Mouse (Mus musculus): ENCODE results near the gene Cenpn. TPM values are rescaled to one million over a fixed set of nuclear protein-coding genes. Genes with fewer than 3 reads are reported as not detected.

Cenpn gene
- total and polyA plus RNA-seq, 2 experiments from 2014 or later: 4.3 to 8.4 TPM

DNA sequence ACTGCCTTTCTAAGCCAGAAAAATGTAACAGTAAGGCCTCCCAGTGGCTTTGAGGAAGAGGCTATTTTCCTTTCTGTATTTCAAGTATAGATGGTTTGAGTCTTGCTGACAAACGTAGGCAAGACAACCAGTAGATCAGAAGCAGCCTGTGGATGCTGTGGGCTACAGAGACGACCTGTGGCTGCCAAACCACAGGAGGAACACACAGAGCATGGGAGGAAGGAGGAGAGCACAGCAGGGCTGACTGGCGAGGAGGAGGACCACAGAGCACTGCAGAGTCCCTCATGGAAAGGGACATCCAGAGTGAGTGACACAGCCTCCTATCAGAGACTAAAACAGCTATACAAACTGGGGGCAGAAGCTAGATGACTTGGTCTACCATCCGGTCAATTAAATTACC, 16.3 kb upstream of the Cenpn start:
- H3K4me1 ChIP-seq (ENCODE audit: insufficient read depth, low read length): no peaks in the 10 kb centered on the region
- H3K27me3 ChIP-seq (ENCODE audit: insufficient read depth, low read length): no peaks in the 10 kb centered on the region
- no peaks in the 10 kb centered on the region; the same call in 1 of the 2 replicates for H3K36me3 ChIP-seq (ENCODE audit: insufficient read depth, low read length)
- H3K4me3 ChIP-seq (ENCODE audit: low read length): no peak overlapping the region
- TF ChIP-seq CTCF (IDR thresholded peaks at IDR 0.05; ENCODE audit: low read depth): no peak
- DNase-seq (ENCODE audit: low spot score): no peak
- no peaks in the 10 kb centered on the region for H3K9me3 ChIP-seq (ENCODE audit: low read length)
- H3K4me2 ChIP-seq (ENCODE audit: low read depth, low read length): no peak overlapping the region
- ATAC-seq: no peak
- no peak overlapping the region for H3K27ac ChIP-seq
- 86% methylated on average over 4 of the region's 4 CpGs for WGBS
- H3K9ac ChIP-seq (replicated peaks; ENCODE audit: low read length): no peak overlapping the region

DNA sequence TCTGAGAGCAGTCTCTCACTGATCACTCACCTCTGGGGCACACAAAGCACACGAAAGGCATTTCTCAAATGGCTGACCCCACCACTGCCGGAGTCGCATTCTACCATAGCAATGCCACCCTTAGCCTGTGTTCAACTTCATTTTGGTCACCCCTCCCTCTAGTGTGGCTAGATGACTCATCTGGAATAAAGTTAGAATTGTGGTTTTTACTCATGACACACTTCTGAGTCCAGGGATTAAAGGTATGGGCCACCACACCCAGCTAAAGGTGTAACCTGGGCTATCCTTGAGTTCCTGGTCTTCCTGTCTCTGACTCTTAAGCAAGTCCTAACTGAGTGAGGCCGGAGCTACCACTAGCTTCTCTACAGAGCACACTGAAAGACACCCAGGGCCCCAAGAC, 15.7 kb upstream of the Cenpn start:
- no peaks in the 10 kb centered on the region; the same call in 1 of the 2 replicates for H3K36me3 ChIP-seq (ENCODE audit: insufficient read depth, low read length)
- no peak for TF ChIP-seq CTCF (IDR thresholded peaks at IDR 0.05; ENCODE audit: low read depth)
- no peak overlapping the region for H3K27ac ChIP-seq
- no peak overlapping the region for H3K9ac ChIP-seq (replicated peaks; ENCODE audit: low read length)
- WGBS: 96% methylated on average over 4 of the region's 4 CpGs
- no peak overlapping the region for H3K4me3 ChIP-seq (ENCODE audit: low read length)
- ATAC-seq (no peak), DNase-seq (ENCODE audit: low spot score) (no peak)
- H3K4me1 ChIP-seq (ENCODE audit: insufficient read depth, low read length): no peaks in the 10 kb centered on the region
- H3K9me3 ChIP-seq (ENCODE audit: low read length): no peaks in the 10 kb centered on the region
- H3K4me2 ChIP-seq (ENCODE audit: low read depth, low read length): no peak overlapping the region
- no peaks in the 10 kb centered on the region for H3K27me3 ChIP-seq (ENCODE audit: insufficient read depth, low read length)

DNA sequence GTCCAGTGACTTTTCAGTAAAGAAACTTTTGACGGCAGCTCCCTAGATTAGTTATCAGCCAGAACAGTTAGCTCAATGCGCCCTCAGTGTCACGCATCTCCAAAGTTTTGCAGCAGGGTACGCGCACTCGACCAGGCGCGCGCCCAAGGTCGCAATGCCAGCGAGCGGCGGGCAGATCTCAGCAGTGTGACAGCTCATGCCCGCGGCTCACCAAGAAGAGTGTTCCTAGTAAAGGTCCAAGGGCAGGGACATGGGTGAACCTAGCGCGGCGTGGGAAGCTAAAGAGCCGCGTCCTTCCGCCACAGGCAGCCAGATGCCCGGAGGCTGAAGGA, 559 bp upstream of the Cenpn start:
- TF ChIP-seq CTCF (IDR thresholded peaks at IDR 0.05; ENCODE audit: low read depth): no peak
- H3K4me1 ChIP-seq (ENCODE audit: insufficient read depth, low read length): 0 out of 2 replicates have a peak, but pooled peaks cover 3% of the 10 kb centered on the region
- WGBS: under 1% methylated on average over 22 of the region's 22 CpGs
- peak overlapping the region; percentile 68 for H3K9ac ChIP-seq (replicated peaks; ENCODE audit: low read length)
- no peaks in the 10 kb centered on the region for H3K9me3 ChIP-seq (ENCODE audit: low read length)
- peak overlapping the region; percentile 89 for H3K27ac ChIP-seq
- H3K36me3 ChIP-seq (ENCODE audit: insufficient read depth, low read length): no peaks in the 10 kb centered on the region
- ATAC-seq (peak; percentile 58), DNase-seq (ENCODE audit: low spot score) (no peak)
- peak overlapping the region; percentile 78 for H3K4me2 ChIP-seq (ENCODE audit: low read depth, low read length)
- H3K4me3 ChIP-seq (ENCODE audit: low read length): peak overlapping the region; percentile 85
- H3K27me3 ChIP-seq (ENCODE audit: insufficient read depth, low read length): no peaks in the 10 kb centered on the region

DNA sequence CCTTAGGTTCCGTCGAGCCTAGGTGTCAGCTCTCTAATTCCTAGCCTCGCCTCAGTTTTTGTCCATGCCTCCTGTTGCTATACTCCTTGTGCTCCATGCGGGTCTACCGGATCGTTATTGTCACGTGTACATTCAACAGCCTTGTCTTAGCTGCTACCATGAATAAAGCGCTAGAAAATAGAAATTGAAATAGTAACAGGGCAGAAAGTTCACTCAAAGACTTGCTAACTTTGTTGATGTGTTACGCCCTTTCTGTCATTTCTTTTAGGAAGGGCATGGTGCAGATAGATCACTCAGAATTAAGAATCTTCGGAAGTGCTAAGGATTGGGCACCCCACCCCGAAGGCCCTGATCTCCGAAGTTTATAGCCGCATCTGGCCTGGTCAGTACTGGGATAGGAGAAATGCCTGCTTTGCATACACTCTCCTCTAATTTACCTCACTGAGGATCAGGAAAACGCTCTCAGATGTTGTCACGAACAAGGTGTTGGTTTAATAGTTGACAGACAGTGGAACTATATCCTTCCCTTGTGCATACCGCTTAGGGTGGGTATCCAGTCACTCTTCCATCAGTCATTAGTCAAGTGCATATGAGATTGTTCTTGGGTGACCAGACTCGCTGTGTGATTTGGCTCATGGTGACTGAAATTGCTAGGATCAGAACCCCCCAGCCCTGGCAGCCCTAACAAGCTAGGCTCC, 679 bp downstream of the Cenpn start:
- no peak for TF ChIP-seq CTCF (IDR thresholded peaks at IDR 0.05; ENCODE audit: low read depth)
- H3K36me3 ChIP-seq (ENCODE audit: insufficient read depth, low read length): no peaks in the 10 kb centered on the region
- no peaks in the 10 kb centered on the region for H3K27me3 ChIP-seq (ENCODE audit: insufficient read depth, low read length)
- WGBS: 34% methylated on average over 17 of the region's 17 CpGs
- H3K9ac ChIP-seq (replicated peaks; ENCODE audit: low read length): peak overlapping the region; percentile 68
- ATAC-seq (no peak), DNase-seq (ENCODE audit: low spot score) (no peak)
- H3K27ac ChIP-seq: peak overlapping the region; percentile 89
- no peaks in the 10 kb centered on the region for H3K9me3 ChIP-seq (ENCODE audit: low read length)
- 0 out of 2 replicates have a peak, but pooled peaks cover 3% of the 10 kb centered on the region for H3K4me1 ChIP-seq (ENCODE audit: insufficient read depth, low read length)
- peak overlapping the region; percentile 85 for H3K4me3 ChIP-seq (ENCODE audit: low read length)
- peak overlapping the region; percentile 78 for H3K4me2 ChIP-seq (ENCODE audit: low read depth, low read length)

DNA sequence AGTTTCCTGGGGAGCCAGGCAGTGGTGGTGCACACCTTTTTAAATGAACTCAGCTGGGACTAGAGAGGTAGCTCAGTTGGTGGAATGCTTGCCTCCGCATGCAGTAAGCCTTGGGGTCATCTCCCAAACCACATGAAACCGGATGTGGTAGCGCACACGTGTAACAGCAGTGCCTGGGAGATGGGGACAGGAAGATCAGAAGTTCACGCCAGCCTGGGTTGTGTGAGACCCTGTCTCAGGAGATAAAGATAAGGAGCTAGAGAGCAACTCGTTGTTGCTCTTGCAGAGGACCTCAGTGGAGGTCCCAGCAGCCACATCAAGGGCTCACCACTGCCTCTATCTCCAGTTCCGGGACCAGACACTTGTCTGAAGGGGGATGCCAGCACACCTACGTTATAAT, 2.0 kb downstream of the Cenpn start:
- no peaks in the 10 kb centered on the region for H3K36me3 ChIP-seq (ENCODE audit: insufficient read depth, low read length)
- no peaks in the 10 kb centered on the region for H3K9me3 ChIP-seq (ENCODE audit: low read length)
- WGBS: 94% methylated on average over 8 of the region's 8 CpGs
- no peaks in the 10 kb centered on the region for H3K27me3 ChIP-seq (ENCODE audit: insufficient read depth, low read length)
- TF ChIP-seq CTCF (IDR thresholded peaks at IDR 0.05; ENCODE audit: low read depth): no peak
- ATAC-seq: no peak
- no peak for DNase-seq (ENCODE audit: low spot score)
- no peak overlapping the region for H3K9ac ChIP-seq (replicated peaks; ENCODE audit: low read length)
- no peak overlapping the region for H3K4me2 ChIP-seq (ENCODE audit: low read depth, low read length)
- H3K4me3 ChIP-seq (ENCODE audit: low read length): no peak overlapping the region
- 0 out of 2 replicates have a peak, but pooled peaks cover 3% of the 10 kb centered on the region for H3K4me1 ChIP-seq (ENCODE audit: insufficient read depth, low read length)
- H3K27ac ChIP-seq: no peak overlapping the region

DNA sequence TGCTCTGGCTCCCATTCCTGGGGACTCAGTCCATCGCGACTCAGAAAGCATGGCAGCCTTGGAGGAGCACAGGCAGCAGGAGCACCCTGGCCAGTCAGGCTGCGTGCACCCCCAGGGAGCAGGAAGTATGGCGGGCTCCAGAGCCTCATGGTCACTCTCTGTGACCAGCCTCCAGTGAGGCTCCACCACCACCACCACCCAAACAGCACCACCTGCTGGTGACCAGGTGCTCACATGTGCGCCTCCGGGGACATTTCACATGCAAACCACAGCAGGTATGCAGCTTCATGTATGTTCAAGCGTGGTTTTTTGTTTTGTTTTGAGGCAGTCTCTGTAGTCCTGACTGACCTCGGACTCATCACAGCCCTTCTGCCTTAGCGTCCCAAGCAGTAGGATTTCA, 6.3 kb downstream of the Cenpn start:
- Histone ChIP-seq H3K27me3 (ENCODE audit: insufficient read depth, low read length) (no peaks in the 10 kb centered on the region), H3K9ac (replicated peaks; ENCODE audit: low read length) (no peak overlapping the region), H3K4me2 (ENCODE audit: low read depth, low read length) (no peak overlapping the region), H3K27ac (no peak overlapping the region), H3K4me1 (ENCODE audit: insufficient read depth, low read length) (no peaks in the 10 kb centered on the region), H3K36me3 (ENCODE audit: insufficient read depth, low read length) (no peaks in the 10 kb centered on the region), H3K4me3 (ENCODE audit: low read length) (no peak overlapping the region), H3K9me3 (ENCODE audit: low read length) (no peaks in the 10 kb centered on the region)
- no peak for ATAC-seq
- 80% methylated on average over 9 of the region's 9 CpGs for WGBS
- peak; percentile 62 for TF ChIP-seq CTCF (IDR thresholded peaks at IDR 0.05; ENCODE audit: low read depth)
- DNase-seq (ENCODE audit: low spot score): no peak

DNA sequence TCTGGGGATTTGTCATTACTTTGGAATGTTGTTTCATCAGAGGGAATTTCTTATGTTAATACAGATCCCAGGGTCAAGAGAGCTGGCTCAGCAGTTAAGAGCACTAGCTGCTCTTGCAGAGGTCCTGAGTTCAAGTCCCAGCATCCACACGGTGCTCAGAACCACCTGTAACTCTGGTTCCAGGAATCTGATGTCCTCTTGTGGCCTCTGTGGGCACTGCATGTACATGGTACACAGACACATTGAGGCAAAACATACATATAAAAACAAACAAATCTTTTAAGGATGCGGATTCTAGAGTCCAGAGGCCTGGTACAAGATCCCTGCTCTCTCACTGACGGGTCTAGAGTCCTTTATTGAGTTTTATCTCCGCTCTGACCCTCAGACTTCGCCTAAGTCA, 7.1 kb downstream of the Cenpn start:
- DNase-seq (ENCODE audit: low spot score) (no peak), ATAC-seq (no peak)
- TF ChIP-seq CTCF (IDR thresholded peaks at IDR 0.05; ENCODE audit: low read depth): peak; percentile 42
- Histone ChIP-seq H3K4me1 (ENCODE audit: insufficient read depth, low read length) (no peaks in the 10 kb centered on the region), H3K9ac (replicated peaks; ENCODE audit: low read length) (no peak overlapping the region), H3K9me3 (ENCODE audit: low read length) (no peaks in the 10 kb centered on the region), H3K27ac (no peak overlapping the region), H3K4me3 (ENCODE audit: low read length) (no peak overlapping the region), H3K4me2 (ENCODE audit: low read depth, low read length) (no peak overlapping the region), H3K27me3 (ENCODE audit: insufficient read depth, low read length) (no peaks in the 10 kb centered on the region), H3K36me3 (ENCODE audit: insufficient read depth, low read length) (0 out of 2 replicates have a peak, but pooled peaks cover 3% of the 10 kb centered on the region)
- WGBS: 91% methylated on average over 5 of the region's 5 CpGs
